Mouse (Mus musculus) gastrocnemius, postnatal 4 days (tissue): ENCODE measurements at regions not wholly inside any gene's neighbourhood (a gene's known extent, or its start where the extent isn't known, plus 50 kb on each side); places are given as distances from the start of the nearest gene placed in this dataset.
A peak's percentile ranks its signal among the peaks of the same experiment; 100 is the strongest.

Experiments
- DNase-seq, 2 experiments: peaks; one replicate each; pipeline ENCODE4 v3.0.0; 2021 to 2022; ENCODE audit warnings: low spot score in 2 of 2, mixed read lengths in 2 of 2

GRCm38 (mm10) chr14:75396511-75397026 is 59.2 kb upstream of the Siah3 start:
- no peak for DNase-seq

DNA sequence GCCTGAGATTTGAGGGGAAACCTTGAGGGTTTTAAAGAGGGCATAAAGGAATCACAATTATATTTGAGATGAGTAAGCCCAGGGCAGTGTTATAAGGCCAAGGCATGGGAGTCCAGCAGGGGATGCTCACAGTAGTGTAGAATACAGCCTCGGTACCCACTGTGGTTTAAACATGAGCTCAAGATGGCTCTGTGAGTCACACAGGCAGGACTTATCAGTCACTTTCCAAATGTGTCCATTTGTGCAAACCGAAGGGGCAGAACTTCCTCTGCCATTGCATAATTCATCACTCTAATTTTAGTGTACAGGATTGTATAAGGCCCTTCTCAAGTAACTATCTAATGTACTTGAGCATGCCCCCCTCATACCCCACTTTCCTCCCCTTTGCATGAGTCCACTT is 56.1 kb upstream of the Siah3 start:
- no peak for DNase-seq

DNA sequence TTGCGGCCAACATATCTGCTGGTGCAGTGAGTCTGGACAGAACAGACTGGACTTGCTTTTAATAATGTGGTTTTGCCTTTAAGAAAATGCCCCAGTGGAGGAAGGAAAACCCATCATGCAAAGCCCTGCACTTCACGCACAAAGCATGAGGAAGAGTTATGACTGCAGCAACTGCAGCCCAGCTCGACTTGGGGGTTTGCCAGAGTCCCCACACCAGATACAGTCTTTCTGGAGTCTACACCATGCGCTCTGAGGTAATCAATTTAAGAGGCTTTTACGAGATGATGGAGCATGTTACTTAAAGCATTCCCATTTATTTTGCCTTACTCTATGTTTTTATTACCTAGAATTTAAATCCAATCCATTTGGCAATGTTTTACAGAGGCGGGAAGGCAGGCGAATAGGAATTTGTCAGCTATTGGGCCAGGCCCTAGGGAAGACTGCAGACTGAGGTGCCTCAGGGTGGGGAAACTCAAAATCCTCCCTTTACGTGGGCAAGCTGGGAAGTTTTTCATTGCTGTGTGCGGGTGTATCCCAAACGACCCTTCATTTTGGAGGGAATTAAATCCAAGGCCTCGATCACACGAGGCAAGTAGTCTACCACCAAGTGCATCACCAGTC is 53.2 kb upstream of the Siah3 start:
- DNase-seq = peak; percentile 33 to 70
